8 mouse cellular contexts compared by ENCODE assay signal in genomic region chr14:105899116-105899515, GRCm38 (mm10). TPM values are rescaled to one million over a fixed set of nuclear protein-coding genes. Genes with fewer than 3 reads are reported as not detected.
A peak's percentile ranks its signal among the peaks of the same experiment; 100 is the strongest.
DNase-seq lines count a peak whose midpoint lies in the region; ATAC-seq and TF ChIP-seq lines count a peak whose summit lies in the region.

No protein-coding gene starts in this region.

- no peaks in the 10 kb centered on the region for H3K27me3 ChIP-seq in lung, embryonic 14.5 days (ENCODE audit: insufficient read depth, low read length)
- H3K27me3 ChIP-seq in forebrain, embryonic 10.5 days (ENCODE audit: poor library complexity, severe bottlenecking): peaks cover 20% of the 10 kb centered on the region
- no peaks in the 10 kb centered on the region for H3K27me3 ChIP-seq in kidney, adult 2 months (replicated peaks; ENCODE audit: control insufficient read depth, insufficient read depth, low read length)
- H3K27me3 ChIP-seq in midbrain, embryonic 12.5 days: peaks cover 11% of the 10 kb centered on the region

- peak overlapping the region; percentile 90 for H3K4me3 ChIP-seq in lung, embryonic 14.5 days (ENCODE audit: low read depth, low read length)
- H3K4me3 ChIP-seq in forebrain, embryonic 10.5 days: peak overlapping the region; percentile 84
- no peak overlapping the region for H3K4me3 ChIP-seq in kidney, adult 2 months (ENCODE audit: insufficient read depth, low read depth, low read length)
- peak overlapping the region; percentile 80 for H3K4me3 ChIP-seq in midbrain, embryonic 12.5 days

- no peak for TF ChIP-seq CTCF in lung, embryonic 14.5 days (IDR thresholded peaks at IDR 0.05; ENCODE audit: low read depth)
- TF ChIP-seq CTCF in kidney, adult 2 months (conservative IDR thresholded peaks at IDR 0.05; ENCODE audit: insufficient read depth, insufficient read length, low read depth, low read length): no peak

- no peak for TF ChIP-seq POLR2A in kidney, adult 2 months (IDR thresholded peaks at IDR 0.05; ENCODE audit: low read depth, low read length)

- H3K9me3 ChIP-seq in lung, embryonic 14.5 days (ENCODE audit: low read depth, low read length): no peaks in the 10 kb centered on the region
- peaks cover 3% of the 10 kb centered on the region for H3K9me3 ChIP-seq in forebrain, embryonic 10.5 days
- no peaks in the 10 kb centered on the region for H3K9me3 ChIP-seq in midbrain, embryonic 12.5 days

- peak; percentile 36 for DNase-seq in lung, embryonic 14.5 days
- no peak for DNase-seq in lung, adult 18-20 months
- DNase-seq in forebrain, embryonic 10.5 days (ENCODE audit: extremely low spot score, low spot score): peak; percentile 23
- DNase-seq in kidney, adult 2 months: peak; percentile 68
- no peak for DNase-seq in right cerebral cortex, postnatal 25 days
- DNase-seq in spleen, adult 18-20 months: no peak

- 0 out of 2 replicates have a peak, but pooled peaks cover 2% of the 10 kb centered on the region for H3K4me1 ChIP-seq in lung, embryonic 14.5 days (ENCODE audit: insufficient read depth)
- peaks cover 22% of the 10 kb centered on the region for H3K4me1 ChIP-seq in forebrain, embryonic 10.5 days
- H3K4me1 ChIP-seq in kidney, adult 2 months (ENCODE audit: control insufficient read depth, insufficient read depth, low read length): no peaks in the 10 kb centered on the region; the same call in 1 of the 2 replicates
- 0 out of 2 replicates have a peak, but pooled peaks cover 4% of the 10 kb centered on the region for H3K4me1 ChIP-seq in midbrain, embryonic 12.5 days

- peak overlapping the region; percentile 98 for H3K4me2 ChIP-seq in lung, embryonic 14.5 days
- peak overlapping the region; percentile 90 for H3K4me2 ChIP-seq in midbrain, embryonic 12.5 days (replicated peaks)

- no peak for ATAC-seq in lung, embryonic 14.5 days (ENCODE audit: insufficient read depth)
- ATAC-seq in midbrain, embryonic 12.5 days (ENCODE audit: low FRiP score, low read depth): no peak
- no peak for ATAC-seq in granulocyte monocyte progenitor cell, adult 5-6 weeks (replicated peaks; ENCODE audit: poor library complexity, severe bottlenecking)

- H3K9ac ChIP-seq in lung, embryonic 14.5 days: peak overlapping the region; percentile 79
- peak overlapping the region; percentile 71 for H3K9ac ChIP-seq in midbrain, embryonic 12.5 days (replicated peaks)

- H3K36me3 ChIP-seq in lung, embryonic 14.5 days (ENCODE audit: insufficient read depth): no peaks in the 10 kb centered on the region
- H3K36me3 ChIP-seq in forebrain, embryonic 10.5 days (replicated peaks): no peaks in the 10 kb centered on the region
- H3K36me3 ChIP-seq in kidney, adult 2 months (ENCODE audit: control insufficient read depth, insufficient read depth, low read length): no peaks in the 10 kb centered on the region
- H3K36me3 ChIP-seq in midbrain, embryonic 12.5 days: no peaks in the 10 kb centered on the region

- H3K27ac ChIP-seq in lung, embryonic 14.5 days (ENCODE audit: low read depth): no peak overlapping the region; the same call in 1 of the 2 replicates
- H3K27ac ChIP-seq in forebrain, embryonic 10.5 days: peak overlapping the region; percentile 96
- H3K27ac ChIP-seq in kidney, adult 2 months (ENCODE audit: insufficient read depth, low read depth, low read length): peak overlapping the region; percentile 44
- peak overlapping the region; percentile 99 for H3K27ac ChIP-seq in midbrain, embryonic 12.5 days (replicated peaks)

- 6% methylated on average over 11 of the region's 11 CpGs for WGBS in lung, embryonic 14.5 days
- 2% methylated on average over 11 of the region's 11 CpGs for WGBS in forebrain, embryonic 10.5 days
- WGBS in kidney, adult 2 months: 6% methylated on average over 11 of the region's 11 CpGs
- 6% methylated on average over 11 of the region's 11 CpGs for WGBS in midbrain, embryonic 12.5 days

RNA-seq across cellular contexts. Expression of gene Spry2, which starts 2.5 kb away (rescaled TPM):
- 43.6 and 46.6 TPM in 2 replicates for polyA plus RNA-seq in lung, embryonic 14.5 days (2014; fragmentation: Nextera tagmentation; extraction: Ambion mirVana)
- polyA plus RNA-seq in forebrain, embryonic 10.5 days (2016; fragmentation: Nextera tagmentation; extraction: Ambion mirVana): 24.7 and 27.6 TPM in 2 replicates
- polyA plus RNA-seq in kidney, adult 2 months (2012; rRNA removed): 14.3 and 14.4 TPM in 2 replicates
- 23.2 and 26.1 TPM in 2 replicates for polyA plus RNA-seq in midbrain, embryonic 12.5 days (2016; fragmentation: Nextera tagmentation; extraction: Ambion mirVana)
- 7.9 and 9.1 TPM in 2 replicates for total RNA-seq in granulocyte monocyte progenitor cell, adult 5-6 weeks (2014; fragmentation: Nextera tagmentation)
- total RNA-seq in granulocyte monocyte progenitor cell, adult 5-6 weeks (2017): 6.8 and 9.3 TPM in 2 replicates

Comparison
In these comparisons a context has a peak if more than half of its experiments do, and no peak if none do; other contexts are left out.
1. DNase-seq: peak in lung, embryonic 14.5 days (single experiment), forebrain, embryonic 10.5 days (single experiment) and kidney, adult 2 months (single experiment); none in lung, adult 18-20 months (0 of 2), right cerebral cortex, postnatal 25 days (single experiment) and spleen, adult 18-20 months (0 of 2).